Mouse (Mus musculus): ENCODE measurements at regions not wholly inside any gene's neighbourhood (a gene's known extent, or its start where the extent isn't known, plus 50 kb on each side); places are given as distances from the start of the nearest gene placed in this dataset.
A peak's percentile ranks its signal among the peaks of the same experiment; 100 is the strongest.

- no peak overlapping the region for H3K4me3 ChIP-seq (ENCODE audit: insufficient read depth, low read length)
- no peak overlapping the region for H3K27ac ChIP-seq (ENCODE audit: insufficient read depth, low read length)
- TF ChIP-seq POLR2A (IDR thresholded peaks at IDR 0.05; ENCODE audit: extremely low read depth, insufficient read depth, low read length) (no peak), CTCF (IDR thresholded peaks at IDR 0.05; ENCODE audit: extremely low read depth, insufficient read depth, low read length) (no peak)
- no peaks in the 10 kb centered on the region for H3K4me1 ChIP-seq (ENCODE audit: control insufficient read depth, insufficient read depth, low read length)
These were observed 61.5 kb upstream of the Larp1 start for GRCm38 (mm10) chr11:57947347-57947746.

GRCm38 (mm10) chr11:57934391-57934850 lies 74.4 kb upstream of the Larp1 start:
- Histone ChIP-seq H3K4me1 (ENCODE audit: control insufficient read depth, insufficient read depth, low read length) (no peaks in the 10 kb centered on the region), H3K4me3 (ENCODE audit: insufficient read depth, low read length) (no peak overlapping the region), H3K27ac (ENCODE audit: insufficient read depth, low read length) (no peak overlapping the region)
- TF ChIP-seq POLR2A (IDR thresholded peaks at IDR 0.05; ENCODE audit: extremely low read depth, insufficient read depth, low read length) (no peak), CTCF (IDR thresholded peaks at IDR 0.05; ENCODE audit: extremely low read depth, insufficient read depth, low read length) (peak; percentile 98)

- H3K27ac ChIP-seq (ENCODE audit: insufficient read depth, low read length), result no peak overlapping the region
- no peak overlapping the region for H3K4me3 ChIP-seq (ENCODE audit: insufficient read depth, low read length)
- TF ChIP-seq POLR2A (IDR thresholded peaks at IDR 0.05; ENCODE audit: extremely low read depth, insufficient read depth, low read length) (no peak), CTCF (IDR thresholded peaks at IDR 0.05; ENCODE audit: extremely low read depth, insufficient read depth, low read length) (no peak)
- no peaks in the 10 kb centered on the region for H3K4me1 ChIP-seq (ENCODE audit: control insufficient read depth, insufficient read depth, low read length)
These were observed 75.8 kb upstream of the Larp1 start for GRCm38 (mm10) chr11:57933065-57933464.

- Histone ChIP-seq H3K4me3 (ENCODE audit: insufficient read depth, low read length) (no peak overlapping the region), H3K27ac (ENCODE audit: insufficient read depth, low read length) (no peak overlapping the region), H3K4me1 (ENCODE audit: control insufficient read depth, insufficient read depth, low read length) (no peaks in the 10 kb centered on the region)
- TF ChIP-seq POLR2A (IDR thresholded peaks at IDR 0.05; ENCODE audit: extremely low read depth, insufficient read depth, low read length) (no peak), CTCF (IDR thresholded peaks at IDR 0.05; ENCODE audit: extremely low read depth, insufficient read depth, low read length) (no peak)
These were observed 79.4 kb upstream of the Larp1 start for GRCm38 (mm10) chr11:57929506-57929905.

GRCm38 (mm10) chr11:57920263-57920662 lies 87.6 kb upstream of the Hand1 start:
- Histone ChIP-seq H3K4me3 (ENCODE audit: insufficient read depth, low read length) (no peak overlapping the region), H3K27ac (ENCODE audit: insufficient read depth, low read length) (no peak overlapping the region), H3K4me1 (ENCODE audit: control insufficient read depth, insufficient read depth, low read length) (no peaks in the 10 kb centered on the region)
- TF ChIP-seq CTCF (IDR thresholded peaks at IDR 0.05; ENCODE audit: extremely low read depth, insufficient read depth, low read length) (no peak), POLR2A (IDR thresholded peaks at IDR 0.05; ENCODE audit: extremely low read depth, insufficient read depth, low read length) (no peak)

GRCm38 (mm10) chr11:57918447-57919059 lies 85.9 kb upstream of the Hand1 start:
- TF ChIP-seq POLR2A (IDR thresholded peaks at IDR 0.05; ENCODE audit: extremely low read depth, insufficient read depth, low read length) (no peak), CTCF (IDR thresholded peaks at IDR 0.05; ENCODE audit: extremely low read depth, insufficient read depth, low read length) (no peak)
- no peak overlapping the region for H3K27ac ChIP-seq (ENCODE audit: insufficient read depth, low read length)
- H3K4me3 ChIP-seq (ENCODE audit: insufficient read depth, low read length), result no peak overlapping the region
- H3K4me1 ChIP-seq (ENCODE audit: control insufficient read depth, insufficient read depth, low read length), result no peaks in the 10 kb centered on the region

- H3K27ac ChIP-seq (ENCODE audit: insufficient read depth, low read length), result no peak overlapping the region
- H3K4me3 ChIP-seq (ENCODE audit: insufficient read depth, low read length), result no peak overlapping the region
- TF ChIP-seq POLR2A (IDR thresholded peaks at IDR 0.05; ENCODE audit: extremely low read depth, insufficient read depth, low read length) (no peak), CTCF (IDR thresholded peaks at IDR 0.05; ENCODE audit: extremely low read depth, insufficient read depth, low read length) (no peak)
- no peaks in the 10 kb centered on the region for H3K4me1 ChIP-seq (ENCODE audit: control insufficient read depth, insufficient read depth, low read length)
These were observed 85.4 kb upstream of the Hand1 start for GRCm38 (mm10) chr11:57917974-57918373.

- Histone ChIP-seq H3K4me3 (ENCODE audit: insufficient read depth, low read length) (no peak overlapping the region), H3K4me1 (ENCODE audit: control insufficient read depth, insufficient read depth, low read length) (no peaks in the 10 kb centered on the region), H3K27ac (ENCODE audit: insufficient read depth, low read length) (no peak overlapping the region)
- TF ChIP-seq CTCF (IDR thresholded peaks at IDR 0.05; ENCODE audit: extremely low read depth, insufficient read depth, low read length), result no peak
- TF ChIP-seq POLR2A (IDR thresholded peaks at IDR 0.05; ENCODE audit: extremely low read depth, insufficient read depth, low read length), result no peak
These were observed 83.4 kb upstream of the Hand1 start for GRCm38 (mm10) chr11:57916016-57916415.

- H3K4me3 ChIP-seq (ENCODE audit: insufficient read depth, low read length), result no peak overlapping the region
- no peaks in the 10 kb centered on the region for H3K4me1 ChIP-seq (ENCODE audit: control insufficient read depth, insufficient read depth, low read length)
- H3K27ac ChIP-seq (ENCODE audit: insufficient read depth, low read length), result no peak overlapping the region
- TF ChIP-seq CTCF (IDR thresholded peaks at IDR 0.05; ENCODE audit: extremely low read depth, insufficient read depth, low read length) (no peak), POLR2A (IDR thresholded peaks at IDR 0.05; ENCODE audit: extremely low read depth, insufficient read depth, low read length) (no peak)
These were observed 81.4 kb upstream of the Hand1 start for GRCm38 (mm10) chr11:57913801-57914560.
